Mouse (Mus musculus) megakaryocyte, embryonic 14.5 days (primary cell): ENCODE results near the gene Tcp10c. TPM values are rescaled to one million over a fixed set of nuclear protein-coding genes. Genes with fewer than 3 reads are reported as not detected.
"Not testable (repeated sequence)": the region's sequence is repeated elsewhere in the genome, so short reads cannot be mapped to it uniquely, and the experiment has no call there.

ENCODE experiments used
- H3K27me3 ChIP-seq: replicated peaks from 2 replicates; pipeline ENCODE3; 2012; ENCODE audit warnings: inconsistent platforms
- H3K36me3 ChIP-seq: replicated peaks from 2 replicates; pipeline ENCODE3; 2012; ENCODE audit warnings: low read length, inconsistent platforms, mixed read lengths
- H3K4me1 ChIP-seq: 2 replicates; pipeline ENCODE4 v1.6.1; 2012; ENCODE audit warnings: inconsistent platforms
- H3K4me3 ChIP-seq: replicated peaks from 2 replicates; pipeline ENCODE3; 2012; ENCODE audit warnings: moderate library complexity, mild to moderate bottlenecking, inconsistent platforms
- H3K9me3 ChIP-seq: 2 replicates; pipeline ENCODE4 v1.6.1; 2012; ENCODE audit warnings: inconsistent platforms
- polyA plus RNA-seq: library from polyadenylated mRNA; stranded (reverse); fragments of >175 nt; gene quantifications from 2 replicates; pipeline ENCODE4 v1.2.3, GENCODE M21; 2012; ENCODE audit warnings: low replicate concordance; ENCODE audit not compliant: insufficient read depth

Gene Tcp10c
- polyA plus RNA-seq: not detected in 2 replicates

DNA sequence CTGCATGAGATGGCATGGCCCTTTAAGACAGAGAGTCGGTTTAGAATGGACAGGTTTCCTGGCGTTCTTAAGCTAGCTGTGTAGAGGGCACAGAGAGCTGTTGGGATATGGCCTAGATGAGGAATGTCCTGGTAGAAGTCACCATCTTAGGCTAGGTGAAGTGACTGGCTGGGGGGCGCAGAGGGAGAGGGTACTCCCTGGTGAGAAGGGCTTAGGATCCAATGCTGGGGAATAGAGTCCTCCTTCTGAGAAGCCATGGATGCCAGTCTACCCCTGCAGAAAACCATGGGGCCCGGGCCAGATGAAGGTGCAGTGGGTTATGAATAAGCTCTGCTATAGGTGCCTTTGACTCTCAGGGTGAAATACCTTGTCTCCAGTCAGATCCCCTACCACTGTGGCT, at the start of gene Tcp10c:
TSS of gene Tcp10c (plus strand) at position 52 of the 400 bp plus-strand sequence.
- H3K9me3 ChIP-seq, H3K27me3 ChIP-seq, H3K4me3 ChIP-seq, H3K36me3 ChIP-seq, H3K4me1 ChIP-seq: not testable (repeated sequence)

DNA sequence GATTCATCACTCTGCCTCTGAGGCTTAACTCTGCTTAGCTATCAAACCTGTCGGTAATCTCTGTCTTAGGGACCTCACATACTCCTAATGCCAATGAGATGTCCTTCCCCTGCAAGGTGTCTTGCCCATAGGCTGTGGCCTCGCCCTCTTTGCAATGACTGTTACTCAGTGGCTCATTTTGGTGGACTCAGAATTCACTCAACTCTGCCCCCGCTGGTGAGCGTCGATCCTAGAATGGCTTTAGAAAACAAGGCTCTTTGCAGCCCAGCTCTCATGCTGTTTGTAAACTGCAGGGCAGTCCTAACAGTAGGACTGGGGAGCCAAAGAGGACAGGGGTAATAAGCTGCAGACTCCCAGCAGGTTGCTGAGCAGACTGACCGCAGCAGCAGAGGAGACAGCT, 46.5 kb upstream of the Tcp10c start:
- H3K36me3 ChIP-seq, H3K4me1 ChIP-seq, H3K9me3 ChIP-seq, H3K4me3 ChIP-seq, H3K27me3 ChIP-seq: not testable (repeated sequence)

DNA sequence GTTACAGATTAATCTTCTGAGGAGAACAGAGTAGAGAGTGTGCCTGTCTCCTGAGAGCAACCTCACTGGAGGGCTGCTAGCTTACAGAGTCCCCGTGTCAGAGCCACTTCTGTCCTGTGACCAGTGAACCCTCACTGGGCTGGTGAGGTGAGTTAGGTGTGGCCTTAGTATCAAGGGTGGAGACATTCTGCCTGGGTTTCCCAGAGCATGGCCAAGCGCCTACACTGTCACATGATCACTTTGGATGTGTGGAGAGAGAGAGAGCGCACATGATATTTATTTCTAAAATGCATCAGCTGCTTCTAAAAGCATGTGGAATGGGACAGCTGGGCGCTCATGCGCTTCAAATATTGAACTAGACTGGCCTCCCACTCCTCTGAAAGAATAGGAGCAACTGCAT, 46.0 kb upstream of the Tcp10c start:
- H3K4me1 ChIP-seq, H3K36me3 ChIP-seq, H3K4me3 ChIP-seq, H3K9me3 ChIP-seq, H3K27me3 ChIP-seq: not testable (repeated sequence)

DNA sequence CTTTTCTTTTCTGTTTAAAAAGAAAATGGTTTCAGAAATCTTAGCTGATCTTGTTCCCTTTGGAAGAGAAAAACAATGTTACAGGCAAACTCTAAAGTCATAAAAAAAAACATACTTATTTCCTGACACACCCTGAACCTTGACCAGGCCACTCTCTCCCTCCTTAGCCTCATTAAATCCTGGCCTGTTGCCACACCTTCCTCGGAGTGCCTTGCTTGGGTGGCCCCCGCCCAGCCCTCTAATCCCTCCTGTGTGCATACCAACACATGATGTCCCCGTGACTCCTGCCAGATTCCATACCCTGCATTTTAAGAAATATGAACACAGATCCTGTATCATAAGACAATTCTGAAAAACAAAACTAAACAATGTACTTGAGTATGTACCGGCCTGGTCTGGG, 45.6 kb upstream of the Tcp10c start:
- H3K4me3 ChIP-seq, H3K27me3 ChIP-seq, H3K36me3 ChIP-seq, H3K4me1 ChIP-seq, H3K9me3 ChIP-seq: not testable (repeated sequence)

DNA sequence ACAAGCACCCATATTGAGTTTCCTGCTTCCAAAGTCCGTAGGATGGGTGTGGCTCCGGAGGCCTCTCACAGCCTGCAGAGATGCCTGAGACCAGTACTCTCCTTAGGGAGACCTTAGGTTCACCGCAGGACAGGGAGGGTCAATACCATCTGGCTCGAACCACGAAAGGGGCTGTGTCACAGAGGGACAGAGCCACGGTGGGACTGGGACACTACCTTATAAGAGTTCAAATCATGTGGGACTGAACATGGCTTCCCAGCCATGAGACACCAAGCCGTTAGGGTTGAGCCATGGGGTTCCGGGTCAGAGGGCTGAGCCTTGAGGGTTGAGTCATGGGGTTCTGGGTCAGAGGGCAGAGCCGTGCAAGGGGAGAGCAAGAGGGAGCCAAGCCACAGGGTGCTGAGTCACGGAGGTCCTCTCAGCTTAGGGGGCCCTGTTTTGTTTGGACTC, 45.2 kb upstream of the Tcp10c start:
- not testable (repeated sequence) for H3K4me1 ChIP-seq, H3K4me3 ChIP-seq, H3K36me3 ChIP-seq

DNA sequence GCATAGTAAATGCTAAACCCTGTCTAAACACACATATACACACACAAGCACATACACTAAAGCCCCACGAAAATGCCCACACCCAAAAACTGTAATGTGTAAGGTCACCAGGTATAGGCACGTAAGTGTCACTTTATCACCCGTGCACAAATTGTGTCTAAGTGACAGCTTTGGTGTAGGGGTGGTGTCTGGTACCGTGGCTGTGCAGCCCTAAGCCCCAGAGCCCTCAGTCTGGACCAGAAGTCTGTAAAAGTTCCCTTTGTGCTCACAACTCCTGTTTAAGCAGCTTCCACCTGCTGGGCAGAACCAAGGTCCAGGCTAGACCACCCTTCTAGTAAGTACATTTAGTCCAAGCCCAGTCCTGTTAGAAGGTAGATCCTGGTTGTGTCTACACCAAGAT, 24.4 kb upstream of the Tcp10c start:
- H3K36me3 ChIP-seq, H3K9me3 ChIP-seq, H3K27me3 ChIP-seq, H3K4me1 ChIP-seq, H3K4me3 ChIP-seq: not testable (repeated sequence)

More for the DNA sequence above, 45.2 kb upstream of the Tcp10c start:
- H3K27me3 ChIP-seq, H3K9me3 ChIP-seq: not testable (repeated sequence)

DNA sequence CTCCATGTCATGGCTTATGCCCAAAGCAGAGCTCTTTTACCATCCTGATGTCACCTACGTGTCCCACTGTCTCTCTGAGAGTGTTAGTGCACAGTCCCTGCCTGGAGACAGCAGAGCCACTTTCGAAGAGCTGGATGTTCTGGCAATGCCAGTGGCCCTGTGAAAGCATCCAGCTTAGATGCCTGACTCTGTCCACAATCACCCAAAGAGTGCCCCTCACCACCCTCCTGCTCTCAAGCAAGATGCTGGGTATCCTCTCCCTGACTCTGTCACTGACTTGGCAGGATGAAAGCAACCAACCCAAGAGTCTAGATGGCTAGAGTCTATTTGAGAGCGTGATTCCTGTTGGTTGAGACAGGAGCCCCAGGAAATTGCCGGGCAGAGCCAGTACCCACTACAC, 23.2 kb upstream of the Tcp10c start:
- not testable (repeated sequence) for H3K4me3 ChIP-seq

DNA sequence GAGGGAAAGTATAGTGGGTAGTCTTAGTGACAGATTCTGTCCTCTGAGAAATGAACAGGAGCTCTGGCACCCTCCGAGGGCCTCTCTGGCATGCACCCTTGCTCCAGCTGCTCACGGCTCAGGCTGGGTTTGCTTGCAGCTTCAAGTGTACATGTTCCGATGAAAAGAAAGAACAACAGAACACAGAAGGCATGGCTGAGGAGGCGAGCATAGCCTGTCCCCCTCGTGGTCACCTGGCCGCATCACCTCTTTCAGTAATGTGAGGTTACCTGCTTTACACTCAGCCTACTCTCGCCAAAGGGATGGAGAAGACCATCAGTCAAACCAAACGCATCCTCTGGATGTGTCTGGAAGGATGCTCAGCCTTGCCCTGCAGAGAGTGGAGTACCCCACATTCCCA, 21.9 kb upstream of the Tcp10c start:
- H3K4me3 ChIP-seq, H3K36me3 ChIP-seq, H3K9me3 ChIP-seq, H3K27me3 ChIP-seq, H3K4me1 ChIP-seq: not testable (repeated sequence)

More for the DNA sequence above, 23.2 kb upstream of the Tcp10c start:
- not testable (repeated sequence) for H3K27me3 ChIP-seq, H3K9me3 ChIP-seq, H3K4me1 ChIP-seq, H3K36me3 ChIP-seq

DNA sequence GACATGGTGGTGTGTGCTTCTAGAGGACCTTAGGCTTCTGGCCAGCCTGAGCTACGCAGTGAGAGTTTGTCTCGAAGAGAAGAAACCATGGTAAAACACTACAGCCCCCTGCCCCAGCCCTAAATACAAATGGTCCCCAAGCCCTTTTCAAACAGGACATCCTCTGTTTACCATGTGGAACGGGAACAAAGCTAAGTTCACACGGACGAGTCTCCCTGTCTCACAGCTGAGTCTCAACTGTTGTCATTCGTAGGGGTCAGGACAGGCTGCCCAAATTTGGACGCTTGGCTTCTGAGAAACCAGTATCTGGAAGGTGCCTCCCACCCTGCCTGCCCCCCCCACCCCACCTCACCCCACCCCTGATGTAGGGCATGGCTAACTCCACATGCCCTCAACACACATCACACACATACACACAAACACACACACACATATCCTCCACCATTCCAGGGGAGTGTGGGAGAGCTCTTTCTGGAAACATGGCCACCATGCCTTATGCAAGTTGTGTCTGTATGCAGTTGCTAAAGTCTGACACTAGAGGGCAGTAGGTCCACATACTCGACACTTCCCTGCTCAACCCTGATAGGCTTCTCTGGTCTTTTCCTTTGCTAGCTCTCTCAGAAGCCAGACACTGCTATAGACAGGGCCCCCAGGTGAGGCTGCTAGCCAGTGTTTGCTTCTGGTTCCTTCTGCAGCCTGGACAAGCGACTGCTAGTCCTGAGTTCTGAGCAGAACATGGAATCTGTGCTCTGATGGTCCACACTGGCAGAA, 17.2 kb upstream of the Tcp10c start:
- H3K9me3 ChIP-seq, H3K4me1 ChIP-seq, H3K27me3 ChIP-seq, H3K4me3 ChIP-seq, H3K36me3 ChIP-seq: not testable (repeated sequence)

DNA sequence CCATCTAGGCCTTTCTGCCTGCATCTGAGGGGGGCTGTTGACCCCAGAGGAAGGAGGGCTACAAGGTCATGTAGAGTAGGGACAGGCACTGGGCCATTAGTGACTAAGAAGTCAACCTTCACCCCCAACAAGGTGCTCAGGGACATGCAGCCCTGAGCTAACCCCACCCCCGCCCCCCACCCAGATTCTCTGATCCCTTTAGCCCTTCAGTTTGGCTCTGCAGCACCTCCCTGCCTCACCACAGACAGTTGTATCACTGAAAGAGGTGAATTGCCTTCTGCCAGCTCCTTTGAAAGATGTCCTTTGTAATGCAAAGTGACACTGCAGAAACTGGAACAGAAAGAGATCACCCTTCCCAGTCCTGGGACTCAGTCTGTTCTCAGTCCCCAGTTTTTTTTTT, 16.4 kb upstream of the Tcp10c start:
- not testable (repeated sequence) for H3K36me3 ChIP-seq, H3K9me3 ChIP-seq, H3K4me1 ChIP-seq, H3K27me3 ChIP-seq, H3K4me3 ChIP-seq

DNA sequence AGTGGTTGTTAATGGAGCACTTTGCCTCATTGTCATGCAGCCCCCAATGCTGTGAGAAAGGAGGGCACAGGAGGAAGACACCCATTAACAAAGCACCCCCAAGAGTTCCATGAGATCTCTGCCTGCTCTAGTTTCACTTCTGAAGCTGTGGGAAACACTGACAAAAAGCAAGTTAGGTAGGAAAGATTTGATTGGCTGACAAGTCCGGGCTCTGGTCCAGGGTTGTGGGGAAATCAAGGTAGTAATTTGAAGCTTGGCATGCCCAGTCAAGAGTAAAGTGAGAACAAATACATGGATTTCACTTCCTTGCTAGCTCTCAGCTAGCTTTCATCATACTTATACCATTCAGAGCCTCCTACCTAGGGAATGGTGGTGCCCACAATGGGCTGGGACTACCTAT, 14.3 kb upstream of the Tcp10c start:
- H3K4me1 ChIP-seq, H3K4me3 ChIP-seq, H3K36me3 ChIP-seq, H3K9me3 ChIP-seq, H3K27me3 ChIP-seq: not testable (repeated sequence)

DNA sequence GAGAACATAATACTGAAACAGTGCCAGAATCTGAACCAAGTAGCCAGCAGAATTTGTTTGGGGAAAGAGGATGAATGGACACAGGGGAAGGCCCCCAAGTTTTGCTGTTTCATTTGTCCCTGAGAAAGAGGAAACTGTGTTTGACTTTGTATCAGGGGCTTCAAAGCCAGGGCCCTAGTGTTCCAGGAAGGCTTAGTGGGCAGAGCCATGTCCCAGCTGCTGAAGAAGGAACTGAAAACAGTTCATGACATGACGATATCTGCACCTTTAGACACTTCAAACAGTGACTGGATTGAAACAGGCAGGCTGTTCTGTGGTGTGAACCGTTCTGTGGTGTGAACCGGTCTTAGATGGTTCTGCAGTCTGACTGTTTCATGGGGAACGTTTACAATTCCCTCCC, 8.4 kb upstream of the Tcp10c start:
- not testable (repeated sequence) for H3K27me3 ChIP-seq, H3K4me1 ChIP-seq, H3K36me3 ChIP-seq, H3K4me3 ChIP-seq, H3K9me3 ChIP-seq

DNA sequence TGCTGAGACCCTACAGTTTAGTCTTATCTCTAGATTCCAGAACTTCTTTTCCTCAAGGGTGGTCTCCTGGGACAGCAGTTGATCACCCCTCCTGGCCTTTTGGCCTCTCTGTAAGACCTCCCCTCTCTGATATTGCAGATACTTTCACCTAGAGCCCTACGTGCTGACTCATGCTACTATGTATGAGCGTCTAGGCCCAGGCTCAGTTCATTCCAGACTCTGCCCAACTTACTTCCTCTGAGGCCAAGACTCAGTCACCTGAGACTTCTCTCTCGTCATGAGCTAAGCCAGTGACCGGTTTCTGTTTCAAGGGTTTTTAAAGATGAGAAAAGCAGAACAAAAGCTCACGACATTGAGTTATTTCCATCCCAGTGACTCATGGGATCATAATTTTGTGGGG, 4.8 kb upstream of the Tcp10c start:
- not testable (repeated sequence) for H3K4me1 ChIP-seq, H3K4me3 ChIP-seq, H3K36me3 ChIP-seq, H3K27me3 ChIP-seq, H3K9me3 ChIP-seq

DNA sequence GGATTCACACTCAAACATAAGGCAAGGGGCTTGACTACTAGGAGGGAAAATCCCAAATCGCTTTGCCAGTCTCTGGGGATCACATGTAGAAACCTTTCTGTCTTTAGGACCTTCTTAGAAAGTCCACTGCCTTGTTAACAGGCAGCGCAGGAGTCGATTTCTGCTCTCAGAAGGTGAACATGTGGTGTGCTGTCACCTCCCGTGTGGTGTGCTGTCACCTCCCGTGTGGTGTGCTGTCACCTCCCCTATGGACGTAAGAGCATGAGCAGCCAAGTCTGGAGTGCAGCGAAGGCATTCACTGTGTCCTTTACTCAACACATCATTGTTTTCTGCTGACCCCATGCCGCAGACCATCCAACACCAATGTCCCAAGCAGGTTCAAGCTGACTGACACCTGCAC, 1.1 kb upstream of the Tcp10c start:
- H3K9me3 ChIP-seq, H3K27me3 ChIP-seq, H3K4me3 ChIP-seq, H3K36me3 ChIP-seq, H3K4me1 ChIP-seq: not testable (repeated sequence)

DNA sequence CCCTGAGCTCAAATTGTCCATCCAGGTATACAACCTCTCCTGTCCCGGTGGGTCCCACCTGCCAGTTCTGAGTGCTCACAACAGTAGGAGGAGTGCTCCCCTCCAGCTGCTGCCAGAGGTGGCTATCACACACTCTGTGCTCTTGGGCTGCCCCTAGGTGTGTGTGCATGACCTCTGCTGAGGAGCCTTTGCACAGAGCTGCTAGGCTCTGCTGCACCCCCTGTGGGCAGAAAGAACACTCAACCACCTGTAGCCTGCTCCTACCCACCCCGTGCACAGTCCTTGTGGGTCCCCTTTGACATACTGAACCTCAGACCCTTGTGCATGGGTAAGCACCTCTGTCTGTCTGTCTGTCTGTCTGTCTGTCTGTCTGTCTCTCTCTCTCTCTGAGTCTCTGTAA, 8.1 kb downstream of the Tcp10c start:
- not testable (repeated sequence) for H3K36me3 ChIP-seq, H3K4me1 ChIP-seq, H3K4me3 ChIP-seq, H3K9me3 ChIP-seq, H3K27me3 ChIP-seq

DNA sequence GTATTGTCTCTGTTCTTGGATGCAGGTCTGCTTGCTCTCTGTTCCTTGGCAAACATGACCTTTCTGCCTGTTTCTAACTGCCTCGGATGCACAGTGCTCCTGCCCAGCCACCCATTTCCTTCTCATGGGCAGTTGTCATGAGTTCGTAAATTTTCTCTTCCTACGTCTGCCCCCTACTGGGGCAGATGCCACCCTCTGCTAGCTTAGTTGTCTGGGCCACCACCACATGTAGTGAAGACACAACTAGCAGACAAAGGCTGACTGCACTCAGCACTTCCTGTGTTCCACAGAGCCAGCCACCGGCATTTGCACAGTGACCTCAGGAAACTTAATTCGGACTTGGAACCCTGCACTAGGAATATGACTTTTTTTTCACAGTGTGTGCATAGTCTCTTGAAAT, 9.4 kb downstream of the Tcp10c start:
- not testable (repeated sequence) for H3K9me3 ChIP-seq, H3K4me3 ChIP-seq, H3K36me3 ChIP-seq, H3K27me3 ChIP-seq, H3K4me1 ChIP-seq

DNA sequence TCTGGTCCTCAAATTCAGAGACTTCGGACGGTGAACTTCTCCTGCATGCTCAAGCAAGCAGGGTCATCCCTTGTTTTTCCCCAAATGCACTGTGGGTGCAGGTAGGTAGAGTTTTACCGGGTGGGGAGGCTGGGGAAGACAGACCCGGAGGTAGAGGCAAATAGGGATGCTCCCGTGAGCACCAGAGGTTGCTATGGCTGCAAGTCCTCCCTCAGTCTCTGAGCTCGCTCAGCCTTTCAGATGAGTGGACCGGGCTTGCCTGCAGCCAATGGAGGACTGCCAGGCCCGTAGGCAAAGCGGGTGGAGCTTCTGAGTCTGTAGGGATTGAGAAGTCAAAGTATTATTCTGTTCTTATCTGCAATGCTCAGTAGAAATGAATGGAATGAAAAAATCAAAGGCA, 9.8 kb downstream of the Tcp10c start:
- not testable (repeated sequence) for H3K4me1 ChIP-seq, H3K9me3 ChIP-seq, H3K4me3 ChIP-seq, H3K36me3 ChIP-seq, H3K27me3 ChIP-seq
